Mouse (Mus musculus): ENCODE data around the gene Hacl1. TPM values are rescaled to one million over a fixed set of nuclear protein-coding genes. Genes with fewer than 3 reads are reported as not detected.

Hacl1 gene
- polyA plus RNA-seq, 1 experiment from 2014 or later, result 9.9 TPM

- H3K9me3 ChIP-seq, result 0 out of 2 replicates have a peak, but pooled peaks cover 4% of the 10 kb centered on the region
- ATAC-seq (ENCODE audit: low read depth), result no peak
- H3K9ac ChIP-seq, result no peak overlapping the region
- H3K4me2 ChIP-seq, result no peak overlapping the region
- H3K27me3 ChIP-seq, result no peaks in the 10 kb centered on the region
- H3K4me1 ChIP-seq (replicated peaks), result no peaks in the 10 kb centered on the region
- H3K36me3 ChIP-seq, result no peaks in the 10 kb centered on the region
- H3K27ac ChIP-seq (replicated peaks), result no peak overlapping the region
- 81% methylated on average over 10 of the region's 10 CpGs for WGBS
- H3K4me3 ChIP-seq, result no peak overlapping the region
Observed at GRCm38 (mm10) chr14:31647991-31648390, 6.9 kb upstream of the Hacl1 start.

DNA sequence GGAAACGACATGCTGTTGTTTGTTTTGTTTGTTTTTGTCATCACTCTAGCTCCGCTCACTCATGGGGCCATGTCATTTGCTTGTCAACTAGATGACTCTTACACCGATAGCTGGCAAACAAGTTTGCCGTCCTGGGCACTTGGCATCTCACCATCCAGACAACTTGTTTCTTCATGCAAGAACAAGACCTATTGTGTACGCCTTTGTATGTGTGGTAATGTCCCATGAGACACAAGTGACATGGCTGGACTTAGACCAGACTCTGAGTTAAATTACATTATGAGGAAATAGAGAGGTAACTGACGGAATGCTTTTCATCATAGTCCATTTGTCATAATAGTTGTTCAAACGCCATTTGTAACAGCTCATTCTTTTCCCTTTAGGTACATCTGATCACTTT is 4.8 kb upstream of the Hacl1 start:
- no peaks in the 10 kb centered on the region for H3K27me3 ChIP-seq
- no peak for ATAC-seq (ENCODE audit: low read depth)
- 0 out of 2 replicates have a peak, but pooled peaks cover 4% of the 10 kb centered on the region for H3K9me3 ChIP-seq
- no peak overlapping the region for H3K4me2 ChIP-seq
- H3K27ac ChIP-seq (replicated peaks), result no peak overlapping the region
- 92% methylated on average over 7 of the region's 7 CpGs for WGBS
- no peaks in the 10 kb centered on the region for H3K36me3 ChIP-seq
- no peak overlapping the region for H3K9ac ChIP-seq
- H3K4me1 ChIP-seq (replicated peaks), result peaks cover 10% of the 10 kb centered on the region
- H3K4me3 ChIP-seq, result no peak overlapping the region

DNA sequence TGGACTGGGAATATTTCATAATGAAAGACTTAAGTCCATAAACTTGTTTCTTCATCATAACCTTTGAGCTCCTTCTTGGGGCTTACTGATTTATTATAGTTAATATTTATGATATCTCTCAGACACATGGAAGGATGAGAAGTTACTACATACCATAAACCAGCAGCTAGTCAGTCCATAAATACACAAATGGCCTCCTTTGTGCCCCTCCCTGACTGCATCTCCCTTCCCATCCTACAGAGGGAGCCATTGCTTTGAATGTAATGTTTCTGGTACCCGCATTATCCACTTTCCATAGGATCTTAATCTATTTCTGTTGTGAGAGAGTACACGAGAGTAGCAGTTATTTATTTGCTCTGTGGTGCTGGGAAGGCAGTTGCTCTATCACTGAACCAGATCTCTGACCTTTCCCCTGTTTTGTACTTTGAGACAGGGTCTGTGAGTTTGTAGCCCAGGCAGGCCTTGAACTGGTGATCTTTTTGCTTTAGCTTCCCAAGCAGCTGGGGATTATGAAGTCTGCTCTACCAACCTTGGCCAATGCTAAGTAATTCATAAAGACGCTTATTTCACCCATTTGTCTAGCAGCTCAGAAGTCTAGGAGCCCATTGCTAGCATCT is 4.0 kb upstream of the Hacl1 start:
- no peak overlapping the region for H3K27ac ChIP-seq (replicated peaks)
- ATAC-seq (ENCODE audit: low read depth), result no peak
- WGBS, result 80% methylated on average over 3 of the region's 3 CpGs

DNA sequence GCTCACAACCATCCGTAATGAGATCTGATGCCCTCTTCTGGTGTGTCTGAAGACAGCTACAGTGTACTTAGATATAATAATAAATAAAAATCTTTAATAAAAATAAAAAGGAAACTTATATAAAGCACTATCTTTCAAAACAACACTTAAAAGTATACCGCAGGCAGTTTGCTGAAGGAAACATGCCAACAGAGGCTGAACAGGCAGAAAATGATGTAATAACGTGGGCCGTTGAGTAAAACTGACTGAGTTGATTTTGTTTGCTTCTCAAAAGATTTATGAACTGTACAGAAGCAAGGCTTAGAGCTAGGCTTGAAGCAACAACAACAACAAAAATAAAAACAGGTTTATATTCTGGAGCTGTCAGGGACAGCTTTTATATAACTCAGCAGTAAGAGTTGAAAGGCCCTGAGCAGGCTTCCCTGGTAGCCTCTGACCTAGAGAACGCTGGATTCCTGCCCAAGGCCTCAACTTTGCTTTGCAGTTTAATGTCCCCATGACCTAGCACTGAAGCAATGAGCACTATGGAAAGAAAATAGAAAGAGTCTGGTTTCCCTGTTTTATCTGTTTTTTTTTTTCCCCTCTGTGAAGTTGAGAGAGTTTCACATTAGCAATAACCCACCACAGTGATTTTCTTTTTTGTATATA is 3.2 kb upstream of the Hacl1 start:
- no peak overlapping the region for H3K9ac ChIP-seq
- H3K4me1 ChIP-seq (replicated peaks), result peaks cover 19% of the 10 kb centered on the region
- no peak overlapping the region for H3K4me3 ChIP-seq
- 91% methylated on average over 5 of the region's 5 CpGs for WGBS
- no peaks in the 10 kb centered on the region for H3K27me3 ChIP-seq
- H3K9me3 ChIP-seq, result no peaks in the 10 kb centered on the region
- no peak overlapping the region for H3K27ac ChIP-seq (replicated peaks)
- ATAC-seq (ENCODE audit: low read depth), result no peak
- H3K36me3 ChIP-seq, result no peaks in the 10 kb centered on the region
- no peak overlapping the region for H3K4me2 ChIP-seq

More for the DNA sequence above, 4.0 kb upstream of the Hacl1 start:
- Histone ChIP-seq H3K4me2 (no peak overlapping the region), H3K27me3 (no peaks in the 10 kb centered on the region), H3K9me3 (no peaks in the 10 kb centered on the region), H3K4me3 (no peak overlapping the region), H3K9ac (no peak overlapping the region), H3K36me3 (no peaks in the 10 kb centered on the region), H3K4me1 (replicated peaks) (peaks cover 16% of the 10 kb centered on the region)

DNA sequence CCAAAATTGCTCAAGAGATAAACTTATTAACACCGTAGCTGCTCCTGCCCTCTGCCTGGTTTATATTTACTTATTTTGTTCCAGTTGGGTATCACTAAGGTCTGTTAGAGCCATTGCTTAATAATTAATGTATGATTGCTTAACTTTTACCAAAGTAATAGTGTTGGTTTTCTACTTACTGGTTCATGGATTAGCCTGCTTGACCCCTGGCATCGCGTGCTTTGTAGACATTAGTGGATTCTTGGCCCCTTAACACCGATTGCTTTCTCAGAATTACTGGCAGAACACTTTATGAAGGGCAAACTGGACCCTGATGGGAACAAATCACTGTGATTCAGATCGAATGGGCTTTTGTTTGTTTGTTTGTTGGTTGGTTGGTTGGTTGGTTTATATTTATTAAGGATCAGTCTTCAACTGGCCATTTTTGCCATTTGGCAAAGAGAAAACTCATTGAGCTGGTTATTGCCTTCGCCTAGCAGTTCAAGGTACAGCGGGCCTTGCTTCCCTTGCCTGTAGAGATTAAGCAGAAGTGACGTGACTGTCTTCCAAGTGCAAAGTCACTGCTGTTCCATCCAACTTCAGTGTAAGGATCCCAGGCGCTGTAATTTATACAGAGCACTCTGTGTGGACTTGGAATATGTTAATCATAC is 545 bp upstream of the Hacl1 start:
- WGBS, result 78% methylated on average over 9 of the region's 9 CpGs
- ATAC-seq (ENCODE audit: low read depth), result no peak
- H3K27ac ChIP-seq (replicated peaks), result 0 out of 2 replicates have a peak overlapping the region, but pooled peaks have one; percentile 75

GRCm38 (mm10) chr14:31640346-31640889 is 668 bp downstream of the Hacl1 start, which contains the start of gene Gm49387:
Gm49387 (minus strand) TSS chr14:31640878.
- Histone ChIP-seq H3K4me1 (replicated peaks) (peaks cover 19% of the 10 kb centered on the region), H3K4me3 (peak within 1 kb of the TSS; percentile 54), H3K27me3 (no peaks in the 10 kb centered on the region), H3K9me3 (no peaks in the 10 kb centered on the region), H3K27ac (replicated peaks) (peak within 1 kb of the TSS; percentile 75), H3K36me3 (no peaks in the 10 kb centered on the region), H3K4me2 (peak within 1 kb of the TSS; percentile 93), H3K9ac (peak within 1 kb of the TSS; percentile 73)
- WGBS, result 3% methylated on average over 26 of the region's 26 CpGs
- ATAC-seq (ENCODE audit: low read depth), result no peak; the same call in 1 of the 2 replicates

More for the DNA sequence above, 545 bp upstream of the Hacl1 start:
- Histone ChIP-seq H3K4me2 (peak overlapping the region; percentile 93), H3K27me3 (no peaks in the 10 kb centered on the region), H3K4me1 (replicated peaks) (peaks cover 19% of the 10 kb centered on the region), H3K36me3 (no peaks in the 10 kb centered on the region), H3K4me3 (peak overlapping the region; percentile 54), H3K9me3 (no peaks in the 10 kb centered on the region), H3K9ac (peak overlapping the region; percentile 73)

GRCm38 (mm10) chr14:31630677-31631076 is 10.4 kb downstream of the Hacl1 start:
- no peaks in the 10 kb centered on the region for H3K36me3 ChIP-seq
- no peaks in the 10 kb centered on the region for H3K27me3 ChIP-seq
- WGBS, result 40% methylated on average over 7 of the region's 7 CpGs
- no peak overlapping the region for H3K4me2 ChIP-seq
- H3K4me1 ChIP-seq (replicated peaks), result no peaks in the 10 kb centered on the region
- ATAC-seq (ENCODE audit: low read depth), result no peak
- H3K4me3 ChIP-seq, result no peak overlapping the region
- no peak overlapping the region for H3K9ac ChIP-seq
- no peaks in the 10 kb centered on the region for H3K9me3 ChIP-seq
- H3K27ac ChIP-seq (replicated peaks), result no peak overlapping the region

- H3K9me3 ChIP-seq, result no peaks in the 10 kb centered on the region
- no peaks in the 10 kb centered on the region for H3K27me3 ChIP-seq
- no peak for ATAC-seq (ENCODE audit: low read depth)
- WGBS, result 88% methylated on average over 12 of the region's 12 CpGs
- H3K4me2 ChIP-seq, result no peak overlapping the region
- H3K4me3 ChIP-seq, result no peak overlapping the region
- no peak overlapping the region for H3K27ac ChIP-seq (replicated peaks)
- no peaks in the 10 kb centered on the region for H3K36me3 ChIP-seq
- no peak overlapping the region for H3K9ac ChIP-seq
- no peaks in the 10 kb centered on the region for H3K4me1 ChIP-seq (replicated peaks)
Observed at GRCm38 (mm10) chr14:31622748-31623147, 18.3 kb downstream of the Hacl1 start.

DNA sequence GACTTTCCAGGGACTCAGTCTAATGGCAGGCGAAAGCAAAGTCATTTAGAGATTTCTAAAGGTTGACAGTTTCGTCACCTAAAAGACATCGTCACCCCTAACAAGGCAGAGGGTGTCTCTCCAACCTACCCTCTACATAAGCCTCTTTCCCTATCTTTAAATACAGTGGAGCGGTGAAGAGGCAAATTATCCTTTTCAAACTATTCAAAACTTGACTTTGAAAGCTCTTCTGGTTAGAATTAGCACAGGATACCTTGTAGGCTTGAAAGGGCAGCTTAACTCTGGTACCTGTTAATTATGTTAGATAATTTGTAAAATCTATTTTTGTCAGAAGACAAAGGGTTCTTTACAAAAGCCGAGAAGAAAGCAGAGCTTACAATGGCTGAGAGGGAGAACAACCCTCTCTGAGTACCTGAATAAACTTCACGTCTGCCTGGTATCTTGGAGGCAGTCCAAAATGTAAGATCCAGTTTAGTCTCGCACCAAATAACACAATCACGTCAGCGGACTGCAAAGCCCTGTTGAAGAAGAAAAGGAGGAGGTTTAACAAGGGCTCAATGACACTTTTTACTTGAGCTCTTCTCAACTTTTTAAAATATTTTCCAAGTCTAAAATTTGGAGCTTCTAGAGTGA is 20.4 kb downstream of the Hacl1 start:
- 74% methylated on average over 9 of the region's 9 CpGs for WGBS
- Histone ChIP-seq H3K9ac (no peak overlapping the region), H3K27ac (replicated peaks) (no peak overlapping the region), H3K36me3 (no peaks in the 10 kb centered on the region), H3K4me1 (replicated peaks) (no peaks in the 10 kb centered on the region), H3K4me3 (no peak overlapping the region), H3K9me3 (no peaks in the 10 kb centered on the region), H3K4me2 (no peak overlapping the region), H3K27me3 (no peaks in the 10 kb centered on the region)
- ATAC-seq (ENCODE audit: low read depth), result no peak

- Histone ChIP-seq H3K4me3 (no peak overlapping the region), H3K27me3 (no peaks in the 10 kb centered on the region), H3K27ac (replicated peaks) (no peak overlapping the region), H3K4me1 (replicated peaks) (no peaks in the 10 kb centered on the region), H3K36me3 (no peaks in the 10 kb centered on the region), H3K4me2 (no peak overlapping the region), H3K9ac (no peak overlapping the region), H3K9me3 (no peaks in the 10 kb centered on the region)
- no peak for ATAC-seq (ENCODE audit: low read depth)
- 88% methylated on average over 3 of the region's 3 CpGs for WGBS
Observed at GRCm38 (mm10) chr14:31617997-31618396, 23.1 kb downstream of the Hacl1 start.

DNA sequence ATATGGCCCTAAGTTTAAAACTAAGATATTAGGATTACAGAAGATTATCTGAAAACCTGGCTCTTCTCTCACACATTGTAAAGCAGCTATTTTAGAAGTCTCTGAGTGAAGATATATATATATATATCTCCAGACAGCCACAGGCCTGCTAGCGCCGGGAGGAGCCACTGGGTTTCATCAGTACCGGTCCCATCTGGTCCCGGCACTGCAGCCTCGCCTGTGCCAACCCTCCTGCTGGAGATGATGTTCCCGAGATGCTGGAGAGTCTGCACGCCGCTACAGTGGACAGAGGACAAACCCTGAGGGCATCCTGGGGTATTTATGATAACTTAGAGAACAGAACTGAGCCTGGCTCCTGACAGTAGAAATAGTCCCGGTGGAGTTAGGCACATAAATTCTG is 23.9 kb downstream of the Hacl1 start:
- H3K9me3 ChIP-seq, result no peaks in the 10 kb centered on the region
- no peaks in the 10 kb centered on the region for H3K27me3 ChIP-seq
- no peaks in the 10 kb centered on the region for H3K36me3 ChIP-seq
- no peak overlapping the region for H3K4me3 ChIP-seq
- H3K9ac ChIP-seq, result no peak overlapping the region
- WGBS, result 85% methylated on average over 9 of the region's 9 CpGs
- no peak overlapping the region for H3K27ac ChIP-seq (replicated peaks)
- no peaks in the 10 kb centered on the region for H3K4me1 ChIP-seq (replicated peaks)
- no peak for ATAC-seq (ENCODE audit: low read depth)
- H3K4me2 ChIP-seq, result no peak overlapping the region

DNA sequence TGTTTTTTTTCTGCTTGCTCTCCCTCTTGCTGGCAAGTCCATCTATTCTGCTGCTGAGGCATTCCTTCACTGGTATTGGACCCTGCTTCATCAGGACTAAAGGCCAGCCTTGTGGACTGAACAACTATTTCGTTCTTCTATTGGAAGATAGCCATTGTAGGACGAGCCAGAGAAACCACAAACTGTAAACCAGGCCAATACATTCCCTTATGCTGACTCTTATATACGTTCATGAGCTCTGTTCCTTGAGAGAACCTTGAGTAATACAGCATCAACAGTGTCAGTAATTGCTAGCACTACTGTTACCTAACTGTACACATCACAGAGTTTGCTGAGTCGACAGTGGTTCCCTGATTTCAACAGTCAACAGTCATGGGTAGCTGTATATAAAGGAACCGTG is 27.4 kb downstream of the Hacl1 start:
- no peak overlapping the region for H3K4me2 ChIP-seq
- no peaks in the 10 kb centered on the region for H3K36me3 ChIP-seq
- no peak overlapping the region for H3K9ac ChIP-seq
- no peak for ATAC-seq (ENCODE audit: low read depth)
- H3K4me3 ChIP-seq, result no peak overlapping the region
- H3K4me1 ChIP-seq (replicated peaks), result no peaks in the 10 kb centered on the region
- no peak overlapping the region for H3K27ac ChIP-seq (replicated peaks)
- no peaks in the 10 kb centered on the region for H3K27me3 ChIP-seq
- no peaks in the 10 kb centered on the region for H3K9me3 ChIP-seq
- 87% methylated on average over 5 of the region's 5 CpGs for WGBS

Data from neural tube, embryonic 13.5 days (tissue).